Mouse (Mus musculus) splenic B cell, adult 2 months (primary cell): ENCODE data around the gene G430095P16Rik.

ENCODE experiments used
- DNase-seq: peaks from one replicate; pipeline ENCODE4 v3.0.0-alpha.2; 2011; ENCODE audit warnings: low read depth, low spot score
- H3K27me3 ChIP-seq: 2 replicates; pipeline ENCODE4 v1.6.1; 2012; ENCODE audit warnings: mild to moderate bottlenecking, low read length, moderate library complexity, mixed read lengths; ENCODE audit not compliant: control insufficient read depth, poor library complexity, insufficient read depth, severe bottlenecking
- H3K36me3 ChIP-seq: 2 replicates; pipeline ENCODE4 v1.6.1; 2012; ENCODE audit warnings: mild to moderate bottlenecking, low read length, moderate library complexity, mixed read lengths; ENCODE audit not compliant: control insufficient read depth, poor library complexity, insufficient read depth, severe bottlenecking

The G430095P16Rik gene

DNA sequence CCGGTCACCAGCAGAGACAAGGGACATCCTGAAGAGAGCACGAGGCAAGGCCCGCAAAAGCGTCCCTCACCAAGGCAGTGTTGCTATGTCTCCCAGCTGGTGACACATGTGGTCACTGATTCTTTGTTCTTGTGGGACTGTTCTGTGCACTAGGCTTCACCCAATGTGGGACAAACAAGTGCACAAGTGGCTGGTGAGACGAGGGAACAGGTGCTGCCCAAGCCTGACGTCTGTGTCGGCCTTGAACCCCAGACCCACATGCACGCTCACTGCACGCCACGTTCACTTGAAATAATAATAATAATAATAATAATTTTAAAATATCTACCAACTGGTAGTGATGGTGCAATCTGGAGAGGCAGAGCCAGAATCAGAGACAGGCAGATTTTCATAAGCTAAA, 36.9 kb downstream of the G430095P16Rik start:
- DNase-seq: no peak
- no peaks in the 10 kb centered on the region for H3K27me3 ChIP-seq
- no peaks in the 10 kb centered on the region for H3K36me3 ChIP-seq

DNA sequence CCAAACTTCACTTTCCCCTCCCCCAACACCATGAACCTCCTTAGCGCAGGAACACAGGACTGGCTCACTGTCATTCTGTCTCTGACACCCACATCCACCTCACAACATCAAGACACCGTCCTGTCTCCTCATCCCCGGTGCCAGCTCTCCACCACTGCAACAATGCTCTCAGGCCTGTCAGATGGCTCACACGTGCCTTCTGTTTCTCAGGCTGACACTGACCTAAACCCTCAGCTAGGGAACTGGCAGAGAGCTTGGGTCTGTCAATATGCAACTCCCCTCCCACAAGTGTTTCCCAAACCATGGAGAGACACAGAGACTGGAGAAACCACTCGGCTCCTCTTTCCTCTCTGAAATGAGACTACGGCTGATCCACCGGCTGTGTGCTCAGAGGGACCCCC, 37.6 kb downstream of the G430095P16Rik start:
- no peaks in the 10 kb centered on the region for H3K36me3 ChIP-seq
- DNase-seq: no peak

DNA sequence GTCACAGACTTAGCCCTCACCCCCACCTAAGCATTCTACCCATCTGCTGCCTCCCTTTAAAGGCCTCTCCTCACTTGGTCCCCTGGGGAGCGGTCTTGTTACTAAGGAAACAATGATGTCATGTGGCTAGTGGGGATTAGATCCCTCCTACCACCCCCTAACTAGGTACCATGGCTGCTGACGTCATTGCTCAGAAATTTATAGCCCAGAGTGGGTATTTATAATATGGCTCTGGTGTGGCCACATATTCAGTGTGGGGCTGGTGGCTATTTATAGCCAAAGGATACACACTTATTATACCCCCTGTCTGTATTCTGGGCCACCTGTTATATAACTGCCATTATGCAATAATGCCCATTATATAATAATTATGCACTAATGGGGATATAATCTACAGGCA, 38.1 kb downstream of the G430095P16Rik start:
- no peak for DNase-seq
- Histone ChIP-seq H3K27me3 (no peaks in the 10 kb centered on the region), H3K36me3 (no peaks in the 10 kb centered on the region)

More for the DNA sequence above, 37.6 kb downstream of the G430095P16Rik start:
- no peaks in the 10 kb centered on the region for H3K27me3 ChIP-seq

DNA sequence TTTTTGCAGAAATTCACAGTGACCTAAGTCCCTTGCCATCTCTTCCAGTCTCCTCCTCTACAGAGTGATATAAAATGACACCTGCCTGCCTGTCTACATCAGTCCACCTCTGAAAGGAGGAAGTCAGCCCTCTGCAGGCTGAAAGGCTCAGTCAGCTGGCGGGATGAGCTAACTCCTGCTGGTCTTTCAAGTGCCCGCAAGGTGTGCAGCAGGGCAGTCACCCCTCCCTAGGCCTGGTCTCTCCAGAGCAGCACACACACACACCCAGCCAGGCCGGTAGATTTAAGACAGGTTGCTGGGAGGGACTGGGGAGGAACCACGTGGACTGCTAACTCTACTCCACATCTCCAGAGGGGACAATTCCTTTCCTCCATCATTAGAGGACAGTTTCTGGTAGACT, 41.3 kb downstream of the G430095P16Rik start:
- no peaks in the 10 kb centered on the region for H3K36me3 ChIP-seq
- DNase-seq: no peak
- H3K27me3 ChIP-seq: no peaks in the 10 kb centered on the region

DNA sequence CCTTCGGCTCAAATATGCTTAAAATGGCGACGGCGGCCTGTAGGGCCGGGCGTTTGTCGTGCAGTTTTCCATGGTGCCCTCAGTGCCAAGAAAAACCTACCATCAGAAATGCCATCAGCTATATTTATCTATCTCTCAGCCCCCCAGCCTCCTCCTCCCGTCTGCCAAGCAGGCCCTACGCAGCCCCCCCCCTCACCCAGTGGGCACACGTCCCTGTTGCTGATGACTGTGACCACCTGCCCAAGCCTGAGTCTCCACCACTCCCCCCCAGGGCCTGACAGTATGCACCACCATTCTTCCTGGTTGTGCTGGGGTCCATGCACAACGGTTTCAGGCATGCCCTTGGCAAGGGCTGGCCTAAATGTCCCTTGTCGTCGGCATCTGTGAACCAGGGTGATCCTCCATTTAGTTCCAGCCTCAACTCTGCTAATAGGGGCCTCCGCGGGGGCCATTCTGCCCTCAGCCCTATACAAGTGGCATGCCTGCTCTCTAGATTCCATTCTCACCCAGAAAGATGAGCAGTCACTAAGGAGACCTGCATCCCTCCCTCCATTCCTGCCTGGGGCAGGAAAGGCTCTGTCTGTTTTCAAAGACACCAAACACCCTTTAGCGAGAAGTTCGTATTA, 42.2 kb downstream of the G430095P16Rik start:
- no peak for DNase-seq
- Histone ChIP-seq H3K36me3 (no peaks in the 10 kb centered on the region), H3K27me3 (no peaks in the 10 kb centered on the region)

DNA sequence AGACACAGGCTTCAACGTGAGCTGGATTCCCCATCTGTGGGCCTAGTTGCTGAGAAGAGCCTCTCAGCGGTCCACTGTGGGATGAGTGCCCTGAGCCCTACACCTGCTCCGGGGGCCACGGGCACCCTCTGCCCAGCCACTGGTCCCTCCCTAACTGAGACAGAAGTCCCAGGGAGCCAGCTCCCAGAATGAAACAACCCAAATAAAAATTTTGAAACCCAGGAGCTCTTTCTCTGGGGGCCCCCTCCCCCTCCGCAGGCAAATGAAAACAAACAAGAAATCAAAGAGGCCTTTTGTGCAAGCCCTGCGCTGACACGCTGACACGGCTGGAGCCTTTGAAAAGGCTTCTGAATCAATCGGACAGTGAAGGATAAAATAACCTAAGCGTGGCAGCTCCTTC, 42.8 kb downstream of the G430095P16Rik start:
- no peak for DNase-seq
- Histone ChIP-seq H3K36me3 (no peaks in the 10 kb centered on the region), H3K27me3 (no peaks in the 10 kb centered on the region)

DNA sequence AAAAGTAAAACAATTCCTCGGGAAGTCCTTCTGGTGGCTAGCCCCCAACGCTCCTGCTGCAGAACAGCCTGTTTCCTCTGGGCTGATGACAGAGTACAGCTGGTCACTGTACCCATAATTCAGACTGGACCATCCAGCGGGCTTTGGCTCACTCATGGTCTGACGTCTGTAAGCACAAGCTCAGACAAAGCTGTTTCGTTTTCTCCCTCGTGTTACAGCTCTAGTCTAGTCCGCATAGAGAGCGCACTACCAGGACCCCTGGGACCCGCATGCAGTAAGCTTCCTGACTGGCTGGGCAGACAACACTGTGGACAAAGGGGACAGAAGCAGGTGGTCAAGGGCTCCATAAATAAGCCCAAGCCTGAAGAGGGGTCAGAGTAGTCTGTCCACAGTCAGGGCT, 43.6 kb downstream of the G430095P16Rik start:
- Histone ChIP-seq H3K36me3 (no peaks in the 10 kb centered on the region), H3K27me3 (no peaks in the 10 kb centered on the region)
- DNase-seq: no peak

DNA sequence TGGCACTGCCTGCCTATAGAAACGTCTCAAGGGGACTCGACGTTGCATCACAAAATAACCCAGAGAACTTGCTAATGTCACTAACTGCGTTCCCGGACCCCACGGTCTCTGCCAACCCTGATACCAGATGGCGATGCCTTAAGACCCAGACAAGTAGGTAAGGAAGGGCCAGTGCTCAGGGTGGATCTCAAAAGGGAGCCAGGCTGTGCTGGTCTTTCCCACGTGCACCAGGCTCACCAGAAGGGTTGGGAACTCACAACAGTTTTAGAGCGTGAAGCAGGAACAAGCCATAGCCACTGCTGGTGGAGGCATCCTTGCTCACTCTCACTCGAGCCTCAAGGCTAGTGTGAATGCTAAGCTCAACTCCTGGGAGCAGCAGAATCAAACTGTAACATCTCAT, 44.4 kb downstream of the G430095P16Rik start:
- no peaks in the 10 kb centered on the region for H3K36me3 ChIP-seq
- DNase-seq: no peak
- no peaks in the 10 kb centered on the region for H3K27me3 ChIP-seq

DNA sequence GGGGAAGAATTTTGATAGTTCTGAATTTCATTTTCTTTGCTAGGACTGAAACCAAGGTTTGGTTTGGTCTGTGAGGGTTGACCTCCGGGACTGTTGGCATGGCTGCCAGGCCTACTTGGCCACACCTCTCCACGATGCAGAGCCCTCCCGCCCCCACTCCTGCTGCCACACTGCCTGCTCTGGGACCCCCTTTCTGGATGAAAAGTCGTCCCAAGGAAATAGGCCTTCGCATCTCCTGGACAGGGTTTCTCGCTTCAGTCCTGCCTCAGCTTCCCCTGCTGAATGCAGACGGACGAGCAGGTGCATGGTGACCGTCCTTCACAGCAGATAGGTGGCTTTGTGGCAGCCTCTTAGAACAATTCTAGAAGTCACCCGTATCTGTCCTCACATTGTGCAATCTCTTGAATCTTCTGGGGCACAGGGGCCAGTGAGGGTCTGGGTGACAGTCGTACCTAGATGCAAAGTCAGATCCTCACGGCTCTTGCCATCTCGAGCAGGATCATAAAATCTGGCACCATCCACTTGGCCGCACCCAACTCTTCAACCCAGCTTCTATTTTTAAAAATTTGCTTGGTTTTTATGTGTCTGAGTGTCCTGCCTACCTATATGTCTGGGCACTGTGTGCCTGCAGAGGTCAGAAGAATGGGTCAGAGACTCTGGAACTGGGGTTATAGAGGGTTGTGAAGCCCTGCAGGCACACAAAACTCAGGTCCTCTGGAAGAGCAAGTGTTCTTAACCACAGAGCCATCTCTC, 45.7 kb downstream of the G430095P16Rik start:
- no peaks in the 10 kb centered on the region for H3K36me3 ChIP-seq
- no peaks in the 10 kb centered on the region for H3K27me3 ChIP-seq
- no peak for DNase-seq

DNA sequence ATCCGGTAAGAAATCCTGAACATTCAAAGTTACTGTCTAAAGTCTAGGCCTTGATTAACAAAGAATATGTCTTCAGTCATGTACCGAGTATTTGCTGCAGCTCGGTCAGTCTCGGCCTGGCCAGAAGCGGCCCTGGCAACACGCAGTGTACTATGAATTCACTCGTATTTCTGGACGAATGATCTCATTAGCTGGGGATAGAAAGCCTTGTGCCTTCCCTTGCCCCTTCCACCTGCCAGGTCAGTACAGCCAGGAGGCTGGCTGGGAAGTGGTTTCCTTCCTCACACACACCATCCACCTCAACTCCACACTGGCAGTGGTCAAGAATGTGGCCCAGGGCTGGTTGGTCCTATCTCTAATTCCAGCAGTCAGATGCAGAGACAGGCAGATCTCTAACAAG, 46.5 kb downstream of the G430095P16Rik start:
- no peak for DNase-seq
- no peaks in the 10 kb centered on the region for H3K27me3 ChIP-seq
- H3K36me3 ChIP-seq: no peaks in the 10 kb centered on the region

DNA sequence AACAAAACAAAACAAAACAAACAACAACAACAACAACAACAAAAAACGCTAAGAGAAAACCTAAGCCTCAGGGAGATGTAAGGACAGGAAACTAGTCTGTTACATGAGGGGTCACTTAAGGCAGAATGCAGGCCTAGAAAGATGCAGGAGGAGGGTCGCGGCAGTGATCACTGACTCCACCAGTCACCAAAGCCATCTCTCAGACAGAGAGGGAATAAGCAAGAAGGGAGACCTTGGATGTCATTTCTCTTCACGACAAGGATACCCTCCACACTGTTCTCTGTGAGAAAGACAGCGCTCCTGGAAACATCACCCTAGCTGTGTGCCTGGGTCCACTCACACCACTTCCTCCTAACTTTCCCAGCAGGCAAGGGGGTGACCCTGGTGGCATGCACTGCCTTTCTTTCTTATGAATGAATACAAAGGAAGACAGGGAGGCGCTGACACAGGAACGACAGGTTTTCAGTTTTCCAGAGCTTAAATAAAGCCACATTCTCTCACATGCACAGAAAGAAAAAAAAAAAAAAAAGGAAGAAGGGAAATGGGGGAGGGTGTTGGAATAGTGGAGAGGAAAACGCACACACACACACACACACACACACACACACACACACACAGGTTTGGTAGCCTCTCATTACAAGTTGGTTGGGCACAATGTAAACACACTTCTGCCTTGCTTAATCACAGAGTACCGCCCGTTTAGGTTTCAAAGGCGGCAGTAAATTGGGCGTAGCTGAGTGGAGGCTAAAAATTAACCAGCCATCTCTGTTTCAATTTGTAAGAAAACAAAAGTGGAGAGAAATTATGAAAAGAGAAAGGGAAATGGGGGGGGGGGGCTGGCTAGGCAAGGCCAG, 47.5 kb downstream of the G430095P16Rik start:
- DNase-seq: no peak
- Histone ChIP-seq H3K27me3 (no peaks in the 10 kb centered on the region), H3K36me3 (no peaks in the 10 kb centered on the region)

DNA sequence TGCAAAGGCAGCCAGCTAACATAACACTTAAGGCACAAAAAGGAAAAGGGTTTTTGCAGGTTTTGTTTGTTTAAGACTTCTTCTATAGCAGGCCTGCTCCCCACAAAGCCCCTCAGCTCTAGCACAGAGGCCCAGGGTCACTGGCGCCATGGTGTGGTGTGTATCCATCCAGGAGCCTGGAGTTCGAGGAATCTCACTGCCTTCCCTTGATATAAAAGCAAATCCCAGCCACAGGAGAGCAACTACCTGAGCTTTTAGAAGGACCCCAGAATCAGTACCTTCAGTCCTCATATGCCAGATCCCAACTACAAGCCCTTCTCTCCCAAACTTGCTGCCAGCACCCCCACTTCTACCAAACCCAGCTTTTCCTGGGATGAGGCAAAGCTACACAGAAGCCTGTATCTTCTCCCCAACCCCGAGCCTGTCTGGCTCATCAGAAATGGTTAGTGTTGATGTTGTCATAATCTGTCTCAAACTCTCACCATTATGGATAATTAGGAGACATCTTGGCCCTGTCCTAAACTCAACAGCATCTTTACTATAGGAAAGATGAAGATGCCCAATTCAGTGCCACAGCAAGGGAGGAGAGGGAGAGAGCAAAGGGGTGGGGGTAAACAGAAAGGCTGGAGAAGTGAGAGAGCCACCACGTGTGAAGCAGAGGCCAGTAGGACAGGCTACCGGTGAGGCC, 48.3 kb downstream of the G430095P16Rik start:
- H3K27me3 ChIP-seq: no peaks in the 10 kb centered on the region
- DNase-seq: no peak
- no peaks in the 10 kb centered on the region for H3K36me3 ChIP-seq

DNA sequence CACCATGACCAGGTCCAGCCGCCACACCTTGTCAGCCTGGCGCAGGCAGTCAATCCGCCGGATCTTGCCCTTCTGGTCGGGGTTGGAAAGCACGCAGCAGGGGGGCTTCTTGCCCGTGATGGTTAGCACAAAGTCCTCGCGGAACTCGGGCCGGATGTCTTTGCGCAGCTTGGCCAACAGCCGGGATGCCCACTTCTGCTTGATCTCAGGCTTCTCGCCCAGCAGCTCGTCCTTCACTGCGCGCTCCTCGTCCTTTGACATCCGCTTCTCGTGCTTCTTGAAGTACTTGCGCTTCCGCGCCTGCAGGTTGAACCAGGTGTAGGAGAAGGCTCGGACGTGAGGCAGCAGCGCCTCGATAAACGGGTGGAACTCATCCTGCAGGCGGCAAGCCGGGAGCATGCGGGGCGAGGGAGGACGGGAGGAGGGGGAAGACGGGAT, 49.2 kb downstream of the G430095P16Rik start:
- DNase-seq: no peak
- Histone ChIP-seq H3K27me3 (no peaks in the 10 kb centered on the region), H3K36me3 (no peaks in the 10 kb centered on the region)

DNA sequence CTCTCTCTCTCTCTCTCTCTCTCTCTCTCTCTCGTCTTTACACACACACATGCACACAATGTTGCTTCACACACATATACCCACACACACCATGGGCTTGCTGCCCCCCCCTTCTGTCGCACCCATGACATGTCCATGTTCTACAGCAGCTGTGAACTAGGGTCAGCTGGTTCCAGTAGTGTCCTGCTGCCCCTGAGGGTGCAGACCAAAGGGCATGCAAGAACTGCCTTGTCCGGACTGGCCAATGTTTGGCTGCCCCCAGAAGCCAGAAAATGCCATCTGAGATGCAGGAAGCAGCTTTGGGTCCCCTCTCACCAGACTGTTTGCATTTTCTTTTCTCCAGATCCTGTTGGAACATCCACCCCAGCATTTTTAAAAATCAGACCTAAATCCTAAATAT, 49.8 kb downstream of the G430095P16Rik start:
- no peak for DNase-seq
- Histone ChIP-seq H3K36me3 (no peaks in the 10 kb centered on the region), H3K27me3 (no peaks in the 10 kb centered on the region)
